Mouse (Mus musculus) gastrocnemius, postnatal 14 days (tissue): ENCODE results near the gene Helt. TPM values are rescaled to one million over a fixed set of nuclear protein-coding genes. Genes with fewer than 3 reads are reported as not detected.
A peak's percentile ranks its signal among the peaks of the same experiment; 100 is the strongest.

Source experiments
- DNase-seq: peaks from one replicate; pipeline ENCODE4 v3.0.0; 2021; ENCODE audit warnings: mixed read lengths
- intact Hi-C: fragments of 180-260 bp; cut with DNase I; formaldehyde crosslinking; loops from one replicate; pipeline ENCODE4 v1.15.1; 2025; ENCODE audit warnings: low total_unique reads
- long read RNA-seq, 2 experiments: library from polyadenylated mRNA; stranded (forward); transcript quantifications; one replicate each; pipeline ENCODE4 v2.0.0; 2021
- total RNA-seq, 2 experiments: library from RNA; stranded (reverse); gene quantifications; 2 replicates each; pipeline ENCODE4 v1.2.3; 2021

The Helt gene
- total RNA-seq: under 1 TPM; 0.72 to 0.93 TPM
- long read RNA-seq, experiment 1: 0 reads
- long read RNA-seq, experiment 2, partial matches to known transcripts: 0 of 3 reads
- long read RNA-seq, experiment 2, other reads (novel, unspliced or antisense): 1 of 3 reads

- intact Hi-C loops: no loop called here
Observed at GRCm38 (mm10) chr8:46294181-46294892, at the start of gene Helt. TSS of gene Helt (minus strand) at chr8:46294671.

GRCm38 (mm10) chr8:46342272-46342671, 47.8 kb upstream of the Helt start:
- DNase-seq: no peak
- intact Hi-C loops: no loop called here

More at GRCm38 (mm10) chr8:46294181-46294892, at the start of gene Helt:
- DNase-seq: no peak

DNA sequence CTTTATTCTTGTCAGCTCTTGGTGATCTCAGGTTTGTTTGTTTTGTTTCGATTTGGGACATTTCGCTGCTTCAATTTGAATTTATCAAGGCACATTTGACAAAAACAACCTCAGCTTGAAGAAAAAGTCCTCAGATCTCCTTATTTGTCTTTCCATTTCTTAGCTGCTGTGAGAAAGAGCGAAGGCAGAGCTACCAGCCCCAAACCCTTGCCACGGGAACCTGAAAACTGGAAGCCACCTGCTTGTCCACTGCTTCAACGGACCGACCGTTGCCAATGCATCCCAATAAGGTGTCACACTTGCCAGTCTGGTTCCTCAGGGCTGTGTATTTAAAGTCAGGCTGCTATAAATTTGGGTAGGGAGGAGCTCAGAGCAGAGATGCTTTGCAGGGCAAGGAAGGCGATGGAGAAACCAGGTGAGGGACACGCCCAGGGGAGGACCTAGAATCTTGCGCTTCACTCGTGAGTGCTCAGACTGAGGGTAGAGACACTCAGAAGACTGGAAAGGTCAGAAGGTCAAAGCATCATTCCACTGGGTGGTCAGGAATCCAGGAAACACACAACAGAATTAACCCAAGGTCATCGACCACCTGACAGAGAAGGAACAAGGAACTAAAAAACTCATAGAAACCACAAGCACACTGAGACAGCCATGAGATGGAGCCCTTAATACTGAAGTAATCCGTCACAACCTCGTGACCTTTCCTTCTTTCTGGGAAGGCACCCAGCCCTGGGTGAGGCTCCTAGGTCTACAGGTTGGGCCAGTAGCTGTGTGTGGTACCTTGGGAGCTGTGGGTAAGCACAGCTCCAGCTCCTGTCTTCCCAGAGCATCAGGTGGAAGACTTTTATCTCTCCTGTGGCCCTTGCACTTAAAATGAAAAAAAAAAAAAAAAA, 46.2 kb upstream of the Helt start:
- intact Hi-C loops: no loop called here
- DNase-seq: no peak

DNA sequence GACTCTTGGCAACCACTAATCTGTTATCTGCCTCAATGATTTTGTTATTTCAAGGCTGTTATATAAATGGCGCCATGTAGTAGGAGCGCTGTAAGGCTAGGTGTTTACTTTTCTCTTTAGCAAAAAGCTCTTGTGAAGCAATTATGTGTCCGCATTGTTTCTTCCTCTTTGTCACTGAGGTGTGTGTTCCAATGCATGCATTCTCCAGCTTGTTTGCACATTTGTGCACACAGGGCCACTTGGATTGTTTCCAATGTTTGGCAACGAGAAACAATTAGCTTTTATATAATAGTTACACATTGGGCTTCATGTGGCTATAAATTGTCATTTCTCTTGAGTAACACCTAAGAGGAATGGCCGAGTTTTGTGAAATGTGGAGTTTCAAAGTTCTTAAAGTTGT, 44.8 kb upstream of the Helt start:
- intact Hi-C loops: no loop called here
- DNase-seq: no peak

GRCm38 (mm10) chr8:46336351-46336750, 41.9 kb upstream of the Helt start:
- intact Hi-C loops: no loop called here
- DNase-seq: no peak

GRCm38 (mm10) chr8:46332389-46333061, 38.1 kb upstream of the Helt start:
- no peak for DNase-seq
- intact Hi-C loops: no loop called here

GRCm38 (mm10) chr8:46331801-46332200, 37.3 kb upstream of the Helt start:
- intact Hi-C loops: no loop called here
- no peak for DNase-seq

GRCm38 (mm10) chr8:46329396-46329795, 34.9 kb upstream of the Helt start:
- DNase-seq: no peak
- intact Hi-C loops: no loop called here

DNA sequence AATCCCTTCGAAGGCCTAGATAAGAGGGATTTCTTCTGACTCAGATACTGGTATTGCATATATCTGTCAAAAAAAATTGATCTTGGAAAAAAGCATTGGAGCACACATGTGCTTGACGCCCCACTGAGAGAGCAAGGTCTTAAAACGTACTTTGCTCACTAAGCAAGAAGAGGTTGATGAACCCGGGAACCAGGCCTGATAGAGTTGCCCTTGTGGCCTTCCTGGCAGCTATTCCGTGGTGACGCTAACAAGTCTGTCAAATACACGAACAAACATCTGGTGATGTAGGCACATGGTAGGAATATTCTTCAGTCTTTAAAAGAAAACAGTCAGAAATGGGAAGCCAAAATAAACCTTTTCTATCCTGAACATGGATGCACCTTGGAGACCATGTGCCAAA, 32.8 kb upstream of the Helt start:
- intact Hi-C loops: no loop called here

DNA sequence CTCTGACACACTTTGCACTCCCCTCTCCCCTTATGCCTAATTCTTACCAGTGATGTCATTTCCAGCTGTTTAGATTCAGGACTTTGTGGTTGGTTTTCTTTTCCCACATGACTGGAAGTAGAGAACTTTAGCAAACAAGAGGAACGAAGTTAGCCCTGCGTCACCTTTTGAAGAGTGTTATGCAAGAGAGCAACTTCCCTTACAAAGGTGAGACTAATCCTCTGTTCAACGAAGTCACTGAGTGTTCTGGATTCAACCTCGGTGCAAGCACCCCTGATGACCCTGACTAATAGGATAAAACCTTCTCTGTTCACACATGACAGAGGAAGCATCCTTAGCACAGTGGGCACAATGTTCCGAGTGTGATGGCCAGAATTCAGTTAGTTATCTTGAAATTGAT, 32.2 kb upstream of the Helt start:
- intact Hi-C loops: no loop called here
- no peak for DNase-seq

More for the DNA sequence above, 32.8 kb upstream of the Helt start:
- DNase-seq: no peak

- no peak for DNase-seq
- intact Hi-C loops: no loop called here
Observed at GRCm38 (mm10) chr8:46324676-46325075, 30.2 kb upstream of the Helt start.

DNA sequence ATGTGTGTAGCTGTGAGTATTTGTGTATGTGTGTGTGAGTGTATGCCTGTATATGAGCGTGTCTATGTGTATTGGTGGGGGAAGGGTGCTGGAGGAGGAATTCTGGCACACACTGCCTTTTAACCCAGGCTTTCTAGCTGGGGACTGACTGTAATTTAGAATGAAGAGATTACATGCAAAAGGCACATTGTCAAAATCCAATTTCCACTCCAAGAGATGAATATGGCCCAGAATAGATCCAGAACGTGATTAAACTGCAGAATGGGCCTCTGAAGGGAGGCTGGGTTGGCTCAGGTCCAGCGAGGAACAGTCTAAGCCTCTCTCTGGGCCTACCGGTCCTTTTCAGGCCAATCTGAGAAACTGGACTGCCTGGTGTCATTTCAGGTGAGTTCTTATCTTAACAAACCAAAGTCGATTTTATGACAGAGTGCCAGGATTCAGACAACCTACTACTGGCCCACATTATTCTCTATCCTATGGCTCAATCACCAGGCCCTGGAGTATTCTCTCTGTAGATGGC, 29.3 kb upstream of the Helt start:
- no peak for DNase-seq
- intact Hi-C loops: no loop called here

DNA sequence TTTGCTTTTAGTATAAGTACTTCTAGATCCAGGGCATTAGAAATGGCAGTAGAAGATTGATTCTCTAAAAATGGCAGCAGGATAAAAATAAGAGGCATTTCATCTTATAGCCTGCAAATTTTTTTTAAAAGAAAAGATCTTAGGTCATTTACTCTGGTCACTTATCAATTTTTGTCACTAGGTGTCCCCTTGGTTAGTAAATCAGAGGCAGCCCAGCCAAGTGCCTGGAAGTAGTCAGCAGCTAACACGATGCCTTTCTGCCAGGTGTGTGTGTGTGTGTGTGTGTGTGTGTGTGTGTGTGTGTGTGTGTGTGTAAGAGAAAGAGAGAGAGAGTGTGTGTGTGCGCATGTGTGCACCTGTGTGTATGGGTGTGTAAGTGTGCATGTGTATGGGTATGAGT, 28.4 kb upstream of the Helt start:
- no peak for DNase-seq
- intact Hi-C loops: no loop called here

- no peak for DNase-seq
- intact Hi-C loops: no loop called here
Observed at GRCm38 (mm10) chr8:46322421-46322820, 27.9 kb upstream of the Helt start.

DNA sequence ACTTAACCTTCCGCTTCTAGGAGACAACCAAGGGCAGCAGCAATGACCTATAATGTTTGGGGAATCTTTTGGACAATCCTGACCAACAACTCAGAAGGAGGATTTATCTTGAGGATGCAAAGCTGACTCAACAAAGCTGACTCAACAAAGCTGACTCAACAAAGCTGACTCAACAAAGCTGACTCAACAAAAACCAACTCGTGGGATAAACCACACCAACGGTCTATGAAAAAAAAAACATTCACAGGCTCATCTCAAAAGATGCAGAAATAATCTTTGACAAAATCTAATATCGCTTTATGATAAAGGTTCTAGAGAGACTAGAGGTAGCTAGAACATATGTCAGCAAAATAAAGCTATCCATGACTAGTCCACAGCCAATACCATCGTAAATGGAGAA, 24.3 kb upstream of the Helt start:
- intact Hi-C loops: no loop called here
- DNase-seq: no peak

DNA sequence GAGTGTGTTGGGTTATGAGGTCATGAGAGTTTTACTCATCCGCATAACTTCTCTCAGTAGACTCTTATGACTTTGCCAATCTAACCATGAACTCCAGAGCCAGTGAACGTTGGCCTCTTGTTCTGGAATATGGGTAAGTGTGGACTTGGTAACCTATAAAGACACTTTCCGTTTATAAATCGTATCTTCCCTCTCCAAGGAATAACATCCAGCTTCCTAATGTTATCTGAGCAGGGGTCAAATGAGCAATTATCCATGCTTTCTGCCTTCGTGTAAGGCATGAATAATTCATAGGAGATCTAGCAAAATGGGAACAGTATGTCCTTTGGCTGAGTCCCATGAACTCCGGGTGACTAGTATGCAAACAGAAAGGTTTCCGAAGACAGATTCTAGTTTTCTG, 22.7 kb upstream of the Helt start:
- no peak for DNase-seq
- intact Hi-C loops: no loop called here

GRCm38 (mm10) chr8:46313798-46314197, 19.3 kb upstream of the Helt start:
- DNase-seq: no peak
- intact Hi-C loops: no loop called here

DNA sequence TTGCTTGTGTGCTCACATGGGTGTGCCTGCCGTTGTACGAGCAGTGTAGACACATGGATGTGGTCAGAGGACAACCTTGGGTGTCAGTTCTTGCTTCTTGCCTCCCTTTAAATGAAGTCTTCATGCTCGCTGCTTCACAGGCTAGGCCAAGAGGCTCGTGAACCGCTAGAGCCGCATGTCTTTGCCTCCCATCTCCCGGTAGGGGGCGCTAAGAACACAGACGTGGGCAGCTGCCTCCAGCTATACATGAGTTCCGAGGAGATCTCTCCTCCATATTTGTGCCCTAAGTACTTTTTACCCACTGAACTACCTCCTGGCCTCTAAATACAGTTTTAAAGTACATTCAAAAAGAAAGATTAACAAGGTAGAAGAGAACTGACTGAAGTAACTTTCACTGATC, 16.7 kb upstream of the Helt start:
- intact Hi-C loops: loop anchor here (2.0 kb wide), 1 partner anchor 236 kb away; no protein-coding TSS in a partner anchor
- DNase-seq: peak; percentile 84

GRCm38 (mm10) chr8:46308189-46308588, 13.7 kb upstream of the Helt start:
- DNase-seq: no peak
- intact Hi-C loops: loop anchor here (5.0 kb wide), 1 partner anchor 121 kb away; no protein-coding TSS in a partner anchor
